Mouse (Mus musculus) liver, embryonic 14.5 days (tissue): ENCODE results near the gene Cntn1.

Experiments used
- CTCF ChIP-seq: IDR thresholded peaks from 2 replicates; pipeline ENCODE4 v1.5.1; 2016; ENCODE audit warnings: antibody characterized with exemption, low read depth, control low read depth
- EP300 ChIP-seq: IDR thresholded peaks from 2 replicates; pipeline ENCODE4 v1.6.1; 2016; ENCODE audit warnings: antibody characterized with exemption, low read depth

DNA sequence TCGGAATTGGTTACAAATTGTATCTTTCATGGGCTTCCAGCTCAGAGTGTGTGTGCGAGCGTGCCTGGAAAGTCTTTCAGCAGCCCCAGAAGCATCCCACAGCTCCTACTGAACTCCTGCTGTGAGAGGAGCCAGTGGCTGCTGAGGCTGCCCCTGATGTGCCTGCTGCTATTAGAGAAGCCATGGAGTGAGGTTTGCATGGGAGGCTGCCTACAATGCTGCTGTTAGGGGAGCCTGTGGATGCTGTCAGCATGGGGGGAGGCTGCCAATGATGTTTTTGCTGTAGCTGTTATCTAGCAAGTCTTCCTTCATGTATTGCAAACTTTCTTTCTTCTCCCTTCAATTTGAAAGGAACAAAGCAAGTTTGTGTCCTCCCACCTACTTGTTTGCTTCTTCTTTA lies 217.4 kb downstream of the Cntn1 start:
- TF ChIP-seq EP300: no peak
- no peak for TF ChIP-seq CTCF
